Comparison of ENCODE assay signal across 8 mouse cellular contexts in genomic region chr13:12105830-12106628, GRCm38 (mm10).
DNase-seq lines count a peak whose midpoint lies in the region.

No protein-coding gene starts in this region.

- peak; percentile 5 for DNase-seq in thymus, postnatal 14 days
- no peak for DNase-seq in thymus, postnatal 10 days (ENCODE audit: low spot score in 2 of 2)
- DNase-seq in cerebellum, adult 9-11 months = peak; percentile 79
- peak; percentile 41 for DNase-seq in frontal cortex, postnatal 25 days (ENCODE audit: low spot score in 2 of 2)
- DNase-seq in kidney, postnatal 4 days = peak; percentile 40 to 61
- peak; percentile 8 for DNase-seq in lung, postnatal 14 days
- DNase-seq in right cerebral cortex, postnatal 14 days = peak; percentile 52
- no peak for DNase-seq in spleen, adult 18-20 months

Comparison
In these comparisons a context has a peak if more than half of its experiments do, and no peak if none do; other contexts are left out.
1. DNase-seq: peak in thymus, postnatal 14 days (single experiment), cerebellum, adult 9-11 months (single experiment), frontal cortex, postnatal 25 days (2 of 2), kidney, postnatal 4 days (2 of 2), lung, postnatal 14 days (single experiment) and right cerebral cortex, postnatal 14 days (single experiment); none in thymus, postnatal 10 days (0 of 2) and spleen, adult 18-20 months (0 of 2).